24 mouse cellular contexts compared by ENCODE assay signal in genomic region chr3:4976344-4976743, GRCm38 (mm10).
DNase-seq lines count a peak whose midpoint lies in the region; ATAC-seq and TF ChIP-seq lines count a peak whose summit lies in the region.
"Had no signal": no experiment of that assay in that cellular context is flagged by ENCODE, and none has a peak within 500 bp of the region (broad histone marks: within the 10 kb centered on the region; RNA-seq: fewer than 3 reads in every experiment).

No protein-coding gene starts in this region.

- no peak overlapping the region for H3K27ac ChIP-seq in midbrain, embryonic 11.5 days (ENCODE audit: low read depth, low read length)
- no peak overlapping the region for H3K27ac ChIP-seq in midbrain, postnatal 0 days (ENCODE audit: low read depth, low read length)
- no peak overlapping the region for H3K27ac ChIP-seq in forebrain, postnatal 0 days (ENCODE audit: low read depth, low read length)
- H3K27ac ChIP-seq in midbrain, embryonic 13.5 days: peak overlapping the region; percentile 67
- no peak overlapping the region for H3K27ac ChIP-seq in neural tube, embryonic 15.5 days (replicated peaks)
- no peak overlapping the region for H3K27ac ChIP-seq in intestine, embryonic 16.5 days (ENCODE audit: low read length)
- H3K27ac ChIP-seq: embryonic facial prominence, embryonic 12.5 days; heart, adult 2 months; kidney, postnatal 0 days; limb, embryonic 13.5 days; liver, embryonic 13.5 days had no signal

- peaks cover 2% of the 10 kb centered on the region; the same call in 1 of the 2 replicates for H3K4me1 ChIP-seq in midbrain, embryonic 11.5 days (ENCODE audit: control insufficient read depth, insufficient read depth, low read length)
- no peaks in the 10 kb centered on the region for H3K4me1 ChIP-seq in midbrain, postnatal 0 days (ENCODE audit: insufficient read depth, low read length)
- H3K4me1 ChIP-seq in forebrain, postnatal 0 days (ENCODE audit: insufficient read depth): no peaks in the 10 kb centered on the region
- peaks cover 22% of the 10 kb centered on the region for H3K4me1 ChIP-seq in midbrain, embryonic 13.5 days (replicated peaks)
- peaks cover 4% of the 10 kb centered on the region; the same call in 1 of the 2 replicates for H3K4me1 ChIP-seq in neural tube, embryonic 15.5 days
- H3K4me1 ChIP-seq in intestine, embryonic 16.5 days (ENCODE audit: control insufficient read depth, insufficient read depth, low read length): no peaks in the 10 kb centered on the region
- H3K4me1 ChIP-seq: embryonic facial prominence, embryonic 12.5 days; limb, embryonic 13.5 days; liver, embryonic 13.5 days had no signal

- no peaks in the 10 kb centered on the region for H3K27me3 ChIP-seq in midbrain, embryonic 11.5 days (ENCODE audit: control insufficient read depth, insufficient read depth, low read length)
- no peaks in the 10 kb centered on the region for H3K27me3 ChIP-seq in midbrain, postnatal 0 days (ENCODE audit: insufficient read depth, low read length)
- H3K27me3 ChIP-seq in forebrain, postnatal 0 days (ENCODE audit: insufficient read depth, low read length): no peaks in the 10 kb centered on the region
- H3K27me3 ChIP-seq in midbrain, embryonic 13.5 days: no peaks in the 10 kb centered on the region
- no peaks in the 10 kb centered on the region for H3K27me3 ChIP-seq in neural tube, embryonic 15.5 days (replicated peaks)
- H3K27me3 ChIP-seq in intestine, embryonic 16.5 days (replicated peaks; ENCODE audit: control insufficient read depth, insufficient read depth, low read length): no peaks in the 10 kb centered on the region
- H3K27me3 ChIP-seq: CH12.LX; embryonic facial prominence, embryonic 12.5 days; limb, embryonic 13.5 days; liver, embryonic 13.5 days had no signal

- intact Hi-C loops in heart, postnatal 25 days (cut with DNase I): no loop called here

- H3K9ac ChIP-seq in midbrain, embryonic 11.5 days (ENCODE audit: low read length): no peak overlapping the region
- H3K9ac ChIP-seq in midbrain, postnatal 0 days (replicated peaks; ENCODE audit: low read length, poor library complexity, severe bottlenecking): no peak overlapping the region
- no peak overlapping the region for H3K9ac ChIP-seq in forebrain, postnatal 0 days
- no peak overlapping the region; the same call in 1 of the 2 replicates for H3K9ac ChIP-seq in midbrain, embryonic 13.5 days (replicated peaks)
- no peak overlapping the region for H3K9ac ChIP-seq in neural tube, embryonic 15.5 days (replicated peaks)
- no peak overlapping the region for H3K9ac ChIP-seq in intestine, embryonic 16.5 days (ENCODE audit: low read depth, low read length)
- H3K9ac ChIP-seq: embryonic facial prominence, embryonic 12.5 days; limb, embryonic 13.5 days; liver, embryonic 13.5 days; lung, embryonic 14.5 days had no signal

- no peak for TF ChIP-seq CTCF in midbrain, postnatal 0 days (IDR thresholded peaks at IDR 0.05)
- TF ChIP-seq CTCF in forebrain, postnatal 0 days (IDR thresholded peaks at IDR 0.05; ENCODE audit: low read depth): no peak

- no peak overlapping the region for H3K4me2 ChIP-seq in midbrain, embryonic 11.5 days
- H3K4me2 ChIP-seq in midbrain, postnatal 0 days (ENCODE audit: low read depth, low read length, poor library complexity, severe bottlenecking): no peak overlapping the region
- no peak overlapping the region for H3K4me2 ChIP-seq in forebrain, postnatal 0 days (ENCODE audit: low read depth)
- no peak overlapping the region for H3K4me2 ChIP-seq in midbrain, embryonic 13.5 days (replicated peaks)
- no peak overlapping the region for H3K4me2 ChIP-seq in neural tube, embryonic 15.5 days
- H3K4me2 ChIP-seq in intestine, embryonic 16.5 days (ENCODE audit: low read depth, low read length): no peak overlapping the region
- H3K4me2 ChIP-seq: embryonic facial prominence, embryonic 12.5 days; limb, embryonic 13.5 days; liver, embryonic 13.5 days; lung, embryonic 14.5 days had no signal

- DNase-seq in midbrain, embryonic 11.5 days (ENCODE audit: low spot score, missing footprints): no peak
- DNase-seq in midbrain, postnatal 0 days (ENCODE audit: low spot score): no peak
- DNase-seq in forebrain, postnatal 0 days: no peak
- DNase-seq in heart, postnatal 25 days (ENCODE audit: low spot score): no peak
- no peak for DNase-seq in layer of hippocampus, postnatal 10 days (ENCODE audit: low spot score in 2 of 2)
- DNase-seq: cerebellum, adult 2 months; gastrocnemius, postnatal 25 days; heart, adult 2 months; heart, postnatal 4 days; kidney, adult 11 months; layer of hippocampus, postnatal 36 days; liver, embryonic 13.5 days; lung, embryonic 14.5 days; lung, postnatal 36 days; right cerebral cortex, postnatal 14 days; thymus, postnatal 4 days had no signal

- no peak overlapping the region for H3K4me3 ChIP-seq in midbrain, embryonic 11.5 days (ENCODE audit: low read depth, low read length)
- H3K4me3 ChIP-seq in midbrain, postnatal 0 days (ENCODE audit: low read depth, low read length): no peak overlapping the region
- H3K4me3 ChIP-seq in forebrain, postnatal 0 days (ENCODE audit: low read depth, low read length): no peak overlapping the region
- H3K4me3 ChIP-seq in midbrain, embryonic 13.5 days (replicated peaks): no peak overlapping the region
- no peak overlapping the region for H3K4me3 ChIP-seq in neural tube, embryonic 15.5 days (replicated peaks)
- H3K4me3 ChIP-seq in intestine, embryonic 16.5 days (ENCODE audit: low read length): no peak overlapping the region
- H3K4me3 ChIP-seq: embryonic facial prominence, embryonic 12.5 days; erythroblast, embryonic 14.5 days; heart, adult 2 months; limb, embryonic 13.5 days; liver, embryonic 13.5 days had no signal

- H3K36me3 ChIP-seq in midbrain, embryonic 11.5 days (ENCODE audit: control insufficient read depth, insufficient read depth, low read length): no peaks in the 10 kb centered on the region
- no peaks in the 10 kb centered on the region for H3K36me3 ChIP-seq in midbrain, postnatal 0 days (ENCODE audit: insufficient read depth, low read length)
- no peaks in the 10 kb centered on the region for H3K36me3 ChIP-seq in forebrain, postnatal 0 days (ENCODE audit: insufficient read depth)
- H3K36me3 ChIP-seq in midbrain, embryonic 13.5 days: no peaks in the 10 kb centered on the region
- no peaks in the 10 kb centered on the region for H3K36me3 ChIP-seq in neural tube, embryonic 15.5 days
- H3K36me3 ChIP-seq in intestine, embryonic 16.5 days (ENCODE audit: control insufficient read depth, insufficient read depth, low read length): no peaks in the 10 kb centered on the region
- H3K36me3 ChIP-seq: embryonic facial prominence, embryonic 12.5 days; limb, embryonic 13.5 days; liver, embryonic 13.5 days had no signal

- peak; percentile 31; the same call in 1 of the 2 replicates for ATAC-seq in midbrain, embryonic 11.5 days (ENCODE audit: low FRiP score)
- ATAC-seq in midbrain, postnatal 0 days (ENCODE audit: low FRiP score): no peak
- peak; percentile 10; the same call in 1 of the 2 replicates for ATAC-seq in forebrain, postnatal 0 days
- ATAC-seq in midbrain, embryonic 13.5 days: peak; percentile 32
- peak; percentile 38; the same call in 1 of the 2 replicates for ATAC-seq in neural tube, embryonic 15.5 days (ENCODE audit: low FRiP score)
- no peak for ATAC-seq in intestine, embryonic 16.5 days

- no peaks in the 10 kb centered on the region for H3K9me3 ChIP-seq in midbrain, embryonic 11.5 days (ENCODE audit: control insufficient read depth, low read length)
- H3K9me3 ChIP-seq in midbrain, postnatal 0 days (ENCODE audit: low read length): no peaks in the 10 kb centered on the region
- H3K9me3 ChIP-seq in forebrain, postnatal 0 days (ENCODE audit: low read length): no peaks in the 10 kb centered on the region
- H3K9me3 ChIP-seq in midbrain, embryonic 13.5 days: no peaks in the 10 kb centered on the region
- no peaks in the 10 kb centered on the region for H3K9me3 ChIP-seq in neural tube, embryonic 15.5 days (replicated peaks)
- H3K9me3 ChIP-seq in intestine, embryonic 16.5 days (ENCODE audit: control insufficient read depth, low read length): no peaks in the 10 kb centered on the region
- H3K9me3 ChIP-seq: embryonic facial prominence, embryonic 12.5 days; limb, embryonic 13.5 days; liver, embryonic 13.5 days had no signal

- WGBS in midbrain, embryonic 11.5 days: 77% methylated on average over 1 of the region's 1 CpGs
- WGBS in midbrain, postnatal 0 days: 31% methylated on average over 1 of the region's 1 CpGs
- WGBS in forebrain, postnatal 0 days: 22% methylated on average over 1 of the region's 1 CpGs
- 30% methylated on average over 1 of the region's 1 CpGs for WGBS in midbrain, embryonic 13.5 days
- WGBS in neural tube, embryonic 15.5 days: 24% methylated on average over 1 of the region's 1 CpGs
- WGBS in intestine, embryonic 16.5 days: 44% methylated on average over 1 of the region's 1 CpGs

Comparison
In these comparisons a context has a peak if more than half of its experiments do, and no peak if none do; other contexts are left out.
1. ATAC-seq: peak in midbrain, embryonic 11.5 days (single experiment), forebrain, postnatal 0 days (single experiment), midbrain, embryonic 13.5 days (single experiment) and neural tube, embryonic 15.5 days (single experiment); none in midbrain, postnatal 0 days (single experiment) and intestine, embryonic 16.5 days (single experiment).